Mouse (Mus musculus) MEL (cell line): ENCODE results near the gene Dnmt3c. TPM values are rescaled to one million over a fixed set of nuclear protein-coding genes. Genes with fewer than 3 reads are reported as not detected.

Source experiments
- DNase-seq: peaks from one replicate; pipeline ENCODE4 v3.0.0; 2011; ENCODE audit warnings: low read depth, low spot score
- H3K27ac ChIP-seq: 2 replicates; pipeline ENCODE4 v1.5.1; 2012; ENCODE audit warnings: low read depth, mild to moderate bottlenecking, control low read depth, low read length, moderate library complexity; ENCODE audit not compliant: control insufficient read depth
- H3K27me3 ChIP-seq, 2 experiments: fragments of 150-350 bp in 1 of 2; sonication (generic) in 1 of 2; 2 replicates each; pipeline ENCODE4 v1.6.1; 2012; ENCODE audit warnings: low read length in 2 of 2, mild to moderate bottlenecking in 2 of 2, improper control_type of control experiment in 1 of 2, moderate library complexity in 1 of 2; ENCODE audit not compliant: insufficient read depth in 2 of 2, control insufficient read depth in 1 of 2
- H3K36me3 ChIP-seq, 2 experiments: 2 replicates each; pipeline ENCODE4 v1.6.1; 2012 to 2014; ENCODE audit warnings: low read length in 2 of 2, improper control_type of control experiment in 1 of 2, inconsistent platforms in 1 of 2, mild to moderate bottlenecking in 1 of 2; ENCODE audit not compliant: insufficient read depth in 2 of 2, control insufficient read depth in 1 of 2
- H3K4me1 ChIP-seq, 2 experiments: fragments of 150-350 bp in 1 of 2; sonication (generic) in 1 of 2; 2 replicates each; pipeline ENCODE4 v1.6.1; 2012; ENCODE audit warnings: low read length in 2 of 2, improper control_type of control experiment in 1 of 2, mild to moderate bottlenecking in 1 of 2; ENCODE audit not compliant: insufficient read depth in 2 of 2, control insufficient read depth in 1 of 2
- H3K4me3 ChIP-seq, 2 experiments: fragments of 150-350 bp in 1 of 2; sonication (generic) in 1 of 2; 2 replicates each; pipeline ENCODE4 v1.5.1; 2012; ENCODE audit warnings: low read depth in 2 of 2, low read length in 2 of 2, mild to moderate bottlenecking in 2 of 2, moderate library complexity in 2 of 2, control low read depth in 1 of 2, improper control_type of control experiment in 1 of 2; ENCODE audit not compliant: control insufficient read depth in 1 of 2, insufficient read depth in 1 of 2
- H3K79me2 ChIP-seq: 2 replicates; pipeline ENCODE4 v1.6.1; 2012; ENCODE audit warnings: mild to moderate bottlenecking, low read length, moderate library complexity; ENCODE audit not compliant: control insufficient read depth, poor library complexity, insufficient read depth
- H3K9ac ChIP-seq: 2 replicates; pipeline ENCODE4 v1.6.1; 2012; ENCODE audit warnings: low read depth, mild to moderate bottlenecking, control low read depth, low read length, moderate library complexity; ENCODE audit not compliant: control insufficient read depth, poor library complexity, severe bottlenecking
- H3K9me3 ChIP-seq: fragments of 150-350 bp; sonication (generic); replicated peaks from 2 replicates; pipeline ENCODE4 v1.6.1; 2012; ENCODE audit warnings: mild to moderate bottlenecking, low read length, improper control_type of control experiment, moderate library complexity; ENCODE audit not compliant: insufficient read depth
- CHD2 ChIP-seq: IDR thresholded peaks from 2 replicates; pipeline ENCODE4 v1.6.1; 2011; ENCODE audit warnings: low read length, improper control_type of control experiment
- CTCF ChIP-seq, 3 experiments: IDR thresholded peaks in 2 of 3; conservative IDR thresholded peaks in 1 of 3; 2 replicates each; pipeline ENCODE4 v1.5.1; 2011 to 2012; ENCODE audit warnings: low read length in 3 of 3, low read depth in 2 of 3, mild to moderate bottlenecking in 2 of 3, improper control_type of control experiment in 1 of 3, inconsistent platforms in 1 of 3, mixed read lengths in 1 of 3, moderate library complexity in 1 of 3; ENCODE audit not compliant: control insufficient read depth in 1 of 3, insufficient read depth in 1 of 3, poor library complexity in 1 of 3, severe bottlenecking in 1 of 3
- ELF1 ChIP-seq: IDR thresholded peaks from 2 replicates; pipeline ENCODE4 v1.6.1; 2014; ENCODE audit warnings: low read depth, mild to moderate bottlenecking, inconsistent platforms, low read length, improper control_type of control experiment, moderate library complexity
- GABPA ChIP-seq: IDR thresholded peaks from 2 replicates; pipeline ENCODE4 v1.6.1; 2012; ENCODE audit warnings: low read depth, mild to moderate bottlenecking, inconsistent platforms, low read length, improper control_type of control experiment, moderate library complexity
- HCFC1 ChIP-seq: IDR thresholded peaks from 2 replicates; pipeline ENCODE4 v1.6.1; 2012; ENCODE audit warnings: low read depth, mild to moderate bottlenecking, inconsistent platforms, low read length, improper control_type of control experiment, moderate library complexity
- JUND ChIP-seq: IDR thresholded peaks from 2 replicates; pipeline ENCODE4 v1.6.1; 2011; ENCODE audit warnings: low read depth, mild to moderate bottlenecking, improper control_type of control experiment, low read length
- KAT2A ChIP-seq: conservative IDR thresholded peaks from 2 replicates; pipeline ENCODE4 v1.6.1; 2012; ENCODE audit warnings: low read depth, low read length, improper control_type of control experiment, inconsistent platforms
- MAZ ChIP-seq: IDR thresholded peaks from 2 replicates; pipeline ENCODE4 v1.6.1; 2012; ENCODE audit warnings: low read depth, mild to moderate bottlenecking, inconsistent platforms, low read length, improper control_type of control experiment
- MXI1 ChIP-seq: IDR thresholded peaks from 2 replicates; pipeline ENCODE4 v1.6.1; 2011; ENCODE audit warnings: mild to moderate bottlenecking, low read depth, low read length, improper control_type of control experiment
- NRF1 ChIP-seq: IDR thresholded peaks from 2 replicates; pipeline ENCODE4 v1.6.1; 2014; ENCODE audit warnings: low read depth, mild to moderate bottlenecking, inconsistent platforms, low read length, improper control_type of control experiment, moderate library complexity; ENCODE audit not compliant: poor library complexity, insufficient read depth, severe bottlenecking
- POLR2A ChIP-seq, 2 experiments: IDR thresholded peaks; 2 replicates each; pipeline ENCODE4 v1.6.1; 2011 to 2012; ENCODE audit warnings: low read length in 2 of 2, mild to moderate bottlenecking in 2 of 2, control low read depth in 1 of 2, improper control_type of control experiment in 1 of 2, low read depth in 1 of 2, moderate library complexity in 1 of 2; ENCODE audit not compliant: control insufficient read depth in 1 of 2, insufficient read depth in 1 of 2, poor library complexity in 1 of 2
- POLR2AphosphoS2 ChIP-seq: IDR thresholded peaks from 2 replicates; pipeline ENCODE4 v1.6.1; 2011; ENCODE audit warnings: low read length, improper control_type of control experiment
- POLR2AphosphoS5 ChIP-seq: IDR thresholded peaks from 2 replicates; pipeline ENCODE4 v1.6.1; 2012; ENCODE audit warnings: low read depth, borderline replicate concordance, mild to moderate bottlenecking, inconsistent platforms, low read length, moderate library complexity, mixed read lengths
- RAD21 ChIP-seq: IDR thresholded peaks from 2 replicates; pipeline ENCODE4 v1.6.1; 2011; ENCODE audit warnings: mild to moderate bottlenecking, low read depth, low read length, improper control_type of control experiment
- SMC3 ChIP-seq: IDR thresholded peaks from 2 replicates; pipeline ENCODE4 v1.6.1; 2011; ENCODE audit warnings: low read depth, low read length, improper control_type of control experiment
- TAL1 ChIP-seq: IDR thresholded peaks from 2 replicates; pipeline ENCODE4 v1.6.1; 2012; ENCODE audit warnings: mild to moderate bottlenecking, inconsistent platforms, low read length, moderate library complexity, mixed read lengths
- TBP ChIP-seq: IDR thresholded peaks from 2 replicates; pipeline ENCODE4 v1.8.0; 2011; ENCODE audit warnings: low read depth, low read length, improper control_type of control experiment
- UBTF ChIP-seq: IDR thresholded peaks from 2 replicates; pipeline ENCODE4 v1.6.1; 2012; ENCODE audit warnings: low read depth, mild to moderate bottlenecking, inconsistent platforms, low read length, improper control_type of control experiment, moderate library complexity, borderline replicate concordance; ENCODE audit not compliant: insufficient read depth
- ZMIZ1 ChIP-seq: IDR thresholded peaks from 2 replicates; pipeline ENCODE4 v1.6.1; 2012; ENCODE audit warnings: low read depth, mild to moderate bottlenecking, inconsistent platforms, low read length, improper control_type of control experiment, moderate library complexity
- polyA plus RNA-seq, 2 experiments: library from polyadenylated mRNA; stranded (reverse) in 1 of 2; unstranded in 1 of 2; fragments of >175 nt in 1 of 2; fragments of >200 nt in 1 of 2; gene quantifications; 2 replicates each; pipeline versions ENCODE4 v1.2.1 to v1.2.4; 2012; ENCODE audit warnings: low replicate concordance in 2 of 2, low read depth in 1 of 2; ENCODE audit not compliant: insufficient read length in 2 of 2, insufficient read depth in 1 of 2, missing spikeins in 1 of 2
- total RNA-seq: library from RNA; depleted of rRNA; stranded (reverse); fragments of 300-350 nt; gene quantifications from 2 replicates; pipeline ENCODE4 v1.2.3, GENCODE M21; 2012

The Dnmt3c gene
- total and polyA plus RNA-seq, 3 experiments: 0.45 to 0.65 TPM; not detected in 1

DNA sequence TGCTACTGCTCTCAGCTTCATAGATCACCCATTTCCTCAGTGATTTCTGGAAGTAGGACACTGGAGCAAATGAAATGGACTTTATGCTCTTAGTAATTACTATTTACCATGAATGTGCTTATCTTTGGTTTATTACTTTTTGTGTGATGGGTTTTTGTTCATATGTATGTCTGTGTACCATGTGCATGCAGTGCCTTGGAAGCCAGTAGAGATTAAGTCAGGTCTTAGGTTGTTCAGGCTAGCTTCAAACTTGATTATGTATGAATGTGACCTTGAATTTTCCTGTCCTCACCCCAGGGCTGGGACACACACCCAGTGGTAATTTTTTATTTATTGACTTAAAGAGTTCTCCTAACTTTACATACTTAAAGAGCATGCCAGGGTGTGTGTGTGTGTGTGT is 51.5 kb downstream of the Dnmt3c start:
- peaks cover 46% of the 10 kb centered on the region for H3K79me2 ChIP-seq
- H3K27me3 ChIP-seq: no peaks in the 10 kb centered on the region
- H3K36me3 ChIP-seq: peaks cover 9 to 18% of the 10 kb centered on the region in 2 experiments
- H3K27ac ChIP-seq: no peak overlapping the region
- H3K9me3 ChIP-seq: no peaks in the 10 kb centered on the region
- DNase-seq: no peak
- H3K4me3 ChIP-seq: no peak overlapping the region
- no peak for TF ChIP-seq ELF1
- TF ChIP-seq POLR2AphosphoS2: no peak
- TF ChIP-seq JUND: no peak
- TF ChIP-seq MAZ: no peak
- no peak for TF ChIP-seq CHD2
- no peak for TF ChIP-seq KAT2A
- TF ChIP-seq SMC3: no peak
- TF ChIP-seq, all 39 proteins: peak for 0
- Histone ChIP-seq H3K4me1 (peaks cover 0 to 2% of the 10 kb centered on the region in 2 experiments; a peak in 1 of 4 replicates), H3K9ac (no peak overlapping the region)

DNA sequence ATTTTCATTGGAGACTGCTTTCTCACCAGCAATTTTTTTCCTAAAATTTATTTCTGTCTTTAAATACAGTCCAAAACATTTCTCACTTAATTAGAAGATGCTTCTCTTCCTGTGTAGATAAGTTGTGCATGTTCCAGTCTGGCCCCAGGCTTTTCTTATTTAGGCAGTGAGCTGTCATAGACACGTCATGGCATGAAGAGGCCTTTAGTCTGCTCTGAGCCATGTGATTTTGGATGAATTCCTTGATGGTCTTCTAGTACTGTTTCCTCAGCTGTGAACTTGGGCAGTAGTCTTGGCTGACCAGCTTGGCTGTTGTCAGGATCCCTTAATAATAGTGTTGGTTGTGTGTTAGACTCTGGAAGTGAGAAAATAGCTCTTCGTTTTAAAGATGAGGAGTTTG is 53.9 kb downstream of the Dnmt3c start:
- no peaks in the 10 kb centered on the region for H3K9me3 ChIP-seq
- no peak overlapping the region for H3K27ac ChIP-seq
- H3K79me2 ChIP-seq: peaks cover 30% of the 10 kb centered on the region; the same call in 1 of the 2 replicates
- TF ChIP-seq UBTF: no peak
- no peak for TF ChIP-seq TAL1
- TF ChIP-seq POLR2A (IDR thresholded peaks at IDR 0.05; ENCODE audit: control insufficient read depth in 1 of 2, insufficient read depth in 1 of 2, low read depth in 1 of 2, low read length in 2 of 2, poor library complexity in 1 of 2): no peak
- no peak for TF ChIP-seq POLR2AphosphoS2
- no peak for TF ChIP-seq NRF1
- no peak for TF ChIP-seq GABPA
- TF ChIP-seq KAT2A: no peak
- TF ChIP-seq POLR2AphosphoS5: no peak
- no peak for TF ChIP-seq ELF1
- TF ChIP-seq MXI1: no peak
- no peak for TF ChIP-seq RAD21
- TF ChIP-seq HCFC1: no peak
- no peak for TF ChIP-seq CTCF (IDR thresholded peaks at IDR 0.05 in 2 of 3, conservative IDR thresholded peaks at IDR 0.05 in 1 of 3; ENCODE audit: control insufficient read depth in 1 of 3, insufficient read depth in 1 of 3, low read depth in 2 of 3, low read length in 3 of 3, poor library complexity in 1 of 3, severe bottlenecking in 1 of 3)
- TF ChIP-seq ZMIZ1: no peak
- no peak for TF ChIP-seq TBP
- TF ChIP-seq, all 39 proteins: peak for 0
- no peak for DNase-seq
- Histone ChIP-seq H3K27me3 (no peaks in the 10 kb centered on the region), H3K4me3 (no peak overlapping the region), H3K9ac (no peak overlapping the region), H3K36me3 (peaks cover 0 to 20% of the 10 kb centered on the region in 2 experiments; a peak in 2 of 4 replicates), H3K4me1 (no peaks in the 10 kb centered on the region)
